Mouse (Mus musculus): ENCODE data around the gene Vav3.

- TF ChIP-seq CTCF (IDR thresholded peaks at IDR 0.05; ENCODE audit: borderline replicate concordance, insufficient read depth, low read depth, low read length) = no peak
- TF ChIP-seq POLR2A (IDR thresholded peaks at IDR 0.05; ENCODE audit: borderline replicate concordance, insufficient read depth, low read length) = no peak
Measured at GRCm38 (mm10) chr3:109496461-109496860, 156.0 kb downstream of the Vav3 start.
